Mouse (Mus musculus): ENCODE results near the gene Gm47429.

- TF ChIP-seq CTCF (IDR thresholded peaks at IDR 0.05; ENCODE audit: low read depth) (no peak), EP300 (IDR thresholded peaks at IDR 0.05; ENCODE audit: low read depth) (no peak)
Measured at GRCm38 (mm10) chr13:50453426-50453825, 9.7 kb upstream of the Gm47429 start.

Data from liver, postnatal 0 days (tissue).